Mouse (Mus musculus) left cerebral cortex, adult 2 months (tissue): ENCODE data around the gene Ttc7b. TPM values are rescaled to one million over a fixed set of nuclear protein-coding genes. Genes with fewer than 3 reads are reported as not detected.

ENCODE experiments used
- DNase-seq, 2 experiments: peaks; one replicate each; pipeline ENCODE4 v3.0.0; 2021 to 2022; ENCODE audit warnings: low spot score in 2 of 2, mixed read lengths in 1 of 2; ENCODE audit errors: extremely low spot score in 1 of 2
- H3K27ac ChIP-seq: fragments of 200-600 bp; 2 replicates; pipeline ENCODE4 v1.8.1; 2022
- H3K4me3 ChIP-seq: fragments of 200-600 bp; 2 replicates; pipeline ENCODE4 v1.8.1; 2022
- CTCF ChIP-seq: fragments of 200-600 bp; IDR thresholded peaks from 2 replicates; pipeline ENCODE4 v1.8.1; 2022; ENCODE audit warnings: antibody characterized with exemption, mild to moderate bottlenecking, moderate library complexity
- intact Hi-C: fragments of 180-260 bp; cut with DNase I; formaldehyde crosslinking; loops from one replicate; pipeline ENCODE4 v1.15.1; 2025
- total RNA-seq, 2 experiments: library from RNA; stranded (reverse); gene quantifications; 2 replicates each; pipeline ENCODE4 v1.2.3; 2021

Ttc7b gene
- total RNA-seq, 2 experiments from 2014 or later = 242 to 253 TPM

DNA sequence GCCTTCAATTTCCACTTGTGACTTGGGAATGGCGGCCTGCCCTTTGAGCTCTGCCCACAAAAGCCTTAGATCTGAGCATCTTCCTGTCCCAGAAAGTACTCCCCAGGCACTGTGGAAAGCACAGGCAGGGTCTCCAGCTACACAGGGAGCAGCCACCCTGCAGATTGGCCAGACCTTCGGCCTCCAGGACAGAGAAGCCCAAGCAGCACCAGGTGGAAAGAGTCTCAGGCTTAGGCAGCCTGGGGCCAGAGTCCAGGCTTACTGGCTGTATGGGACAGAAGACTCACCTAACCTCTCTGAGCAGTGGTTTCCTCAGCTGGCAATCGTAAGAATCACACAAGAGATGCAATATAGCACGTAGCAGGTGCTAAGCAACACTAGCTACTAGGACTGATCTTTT lies 17.0 kb downstream of the Ttc7b start:
- no peak overlapping the region; the same call in 1 of the 2 replicates for H3K27ac ChIP-seq
- H3K4me3 ChIP-seq = no peak overlapping the region

DNA sequence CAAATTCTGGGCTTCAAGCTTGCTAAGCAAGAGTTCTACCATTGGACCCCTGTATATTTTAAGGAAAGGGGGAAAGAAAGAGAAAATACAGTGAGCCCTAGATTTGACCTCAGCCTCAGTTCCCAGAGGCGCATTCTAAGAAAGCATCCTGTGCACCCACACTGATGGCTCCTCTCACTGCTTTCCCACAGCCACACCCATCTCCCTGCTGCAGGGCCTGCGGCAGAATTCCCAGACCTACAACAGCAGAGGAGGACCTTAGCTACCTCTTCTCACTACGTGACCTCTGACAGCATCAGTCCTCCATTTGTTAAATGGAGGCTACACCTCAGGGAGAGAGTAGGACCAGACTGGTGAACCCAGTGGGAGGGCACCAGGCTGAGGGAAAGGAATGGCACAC lies 18.1 kb downstream of the Ttc7b start:
- no peak overlapping the region for H3K27ac ChIP-seq
- intact Hi-C loops = no loop called here
- H3K4me3 ChIP-seq = no peak overlapping the region
- DNase-seq = no peak
- no peak for TF ChIP-seq CTCF

More for the DNA sequence above, 17.0 kb downstream of the Ttc7b start:
- DNase-seq = no peak
- no peak for TF ChIP-seq CTCF
- intact Hi-C loops = no loop called here

DNA sequence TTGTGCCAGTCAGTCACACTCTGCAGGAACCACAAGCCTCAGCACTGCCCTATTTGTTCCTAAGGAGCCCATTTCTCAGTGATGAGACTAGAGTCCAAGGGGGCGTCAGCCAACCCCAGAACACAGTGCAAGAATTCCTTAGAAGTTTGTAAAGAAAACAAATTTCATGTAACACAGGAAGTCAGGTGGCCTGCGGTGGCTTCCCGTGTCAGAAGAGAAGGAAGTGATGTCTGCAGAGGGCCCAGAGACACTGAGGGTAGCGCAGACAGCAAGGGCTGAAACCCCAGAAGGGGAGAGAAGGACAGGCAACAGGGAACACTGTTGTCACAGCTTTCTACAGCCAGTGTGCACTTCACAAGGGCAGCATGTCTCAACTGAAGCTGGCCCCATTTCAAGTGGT lies 19.4 kb downstream of the Ttc7b start:
- DNase-seq = no peak
- H3K27ac ChIP-seq = no peak overlapping the region; the same call in 1 of the 2 replicates
- TF ChIP-seq CTCF = no peak
- no peak overlapping the region for H3K4me3 ChIP-seq
- intact Hi-C loops = no loop called here

DNA sequence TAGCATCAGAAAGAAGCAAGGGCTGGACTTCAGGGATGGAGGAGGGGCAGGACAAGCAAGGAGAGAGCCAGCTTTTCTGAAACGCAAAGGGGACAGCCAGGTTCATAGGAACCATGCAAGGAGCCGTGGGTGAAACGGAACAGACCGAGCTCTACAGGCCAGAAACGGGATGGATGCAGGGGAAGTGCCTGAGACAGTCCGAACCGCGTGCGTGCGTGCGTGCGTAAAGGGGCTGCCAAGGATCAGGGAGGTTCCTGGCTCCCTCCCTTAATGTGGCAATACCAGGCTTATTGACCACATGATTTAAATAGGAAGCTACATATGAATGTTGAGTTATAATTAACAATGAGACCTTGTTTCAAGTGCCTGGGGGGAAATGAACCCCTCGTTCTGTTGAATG lies 21.2 kb downstream of the Ttc7b start:
- TF ChIP-seq CTCF = no peak
- no peak for DNase-seq
- intact Hi-C loops = no loop called here
- no peak overlapping the region for H3K4me3 ChIP-seq
- H3K27ac ChIP-seq = no peak overlapping the region

DNA sequence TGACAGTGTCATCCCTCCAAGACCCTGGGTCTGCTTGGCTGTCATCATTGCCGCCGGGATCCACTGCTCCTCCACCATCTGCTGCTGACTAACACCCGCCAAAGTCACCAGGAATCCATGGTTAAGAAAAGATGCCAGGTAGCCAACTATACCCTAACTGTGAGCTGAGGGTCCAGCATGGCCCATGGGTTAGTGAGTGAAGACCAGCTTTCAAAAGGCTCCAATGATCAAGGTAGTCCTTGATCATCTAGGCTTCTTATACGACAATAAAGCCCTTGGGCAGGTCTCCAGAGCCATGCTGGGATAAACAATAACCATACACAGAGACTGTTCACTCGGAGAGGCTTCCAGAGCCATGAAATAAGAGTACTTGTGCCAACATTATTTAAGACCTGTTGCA lies 22.6 kb downstream of the Ttc7b start:
- intact Hi-C loops = no loop called here
- TF ChIP-seq CTCF = no peak
- Histone ChIP-seq H3K4me3 (no peak overlapping the region), H3K27ac (no peak overlapping the region)
- DNase-seq = no peak

DNA sequence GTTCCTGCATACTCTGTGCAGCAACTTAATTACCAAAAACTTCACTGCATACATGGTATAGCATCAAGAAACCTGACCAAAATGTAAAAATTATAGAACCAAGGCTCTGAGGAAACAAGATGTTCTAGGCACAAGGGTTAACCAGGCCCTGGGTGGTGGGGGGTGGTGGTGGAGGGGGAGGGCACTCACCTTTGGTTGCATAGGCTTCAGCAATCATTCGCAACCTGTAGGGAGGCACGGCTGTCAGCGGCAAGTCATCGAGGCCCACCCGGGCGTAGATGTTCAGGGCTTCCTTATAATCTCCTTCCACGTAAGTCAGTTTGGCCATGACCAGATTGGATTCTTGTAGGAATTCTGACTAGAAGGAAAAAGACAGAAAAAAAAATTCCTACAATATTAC lies 25.5 kb downstream of the Ttc7b start:
- no peak for DNase-seq
- no peak overlapping the region for H3K4me3 ChIP-seq
- H3K27ac ChIP-seq = peak overlapping the region; percentile 92; the same call in 1 of the 2 replicates
- intact Hi-C loops = no loop called here
- TF ChIP-seq CTCF = no peak

DNA sequence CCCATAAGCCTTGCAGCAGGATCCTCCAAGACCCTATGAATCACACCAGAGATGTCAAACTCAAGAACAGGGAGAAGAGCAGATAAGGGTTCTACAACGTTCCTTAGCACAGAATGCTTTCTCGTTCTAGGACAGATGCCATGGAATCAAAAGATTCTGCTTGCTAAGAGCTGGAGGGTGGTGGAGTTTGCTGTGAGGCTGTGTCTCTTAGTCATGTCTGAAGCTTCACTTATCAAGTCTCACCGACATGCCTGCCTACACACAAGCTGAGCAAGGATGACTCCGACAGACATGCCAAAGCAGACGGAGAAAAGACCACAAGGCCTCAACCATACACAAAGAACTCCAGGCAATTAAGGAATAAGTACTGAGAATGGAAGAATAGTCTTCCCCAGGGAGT lies 27.4 kb downstream of the Ttc7b start:
- no peak for DNase-seq
- Histone ChIP-seq H3K4me3 (no peak overlapping the region), H3K27ac (peak overlapping the region; percentile 92)
- TF ChIP-seq CTCF = no peak
- intact Hi-C loops = no loop called here

DNA sequence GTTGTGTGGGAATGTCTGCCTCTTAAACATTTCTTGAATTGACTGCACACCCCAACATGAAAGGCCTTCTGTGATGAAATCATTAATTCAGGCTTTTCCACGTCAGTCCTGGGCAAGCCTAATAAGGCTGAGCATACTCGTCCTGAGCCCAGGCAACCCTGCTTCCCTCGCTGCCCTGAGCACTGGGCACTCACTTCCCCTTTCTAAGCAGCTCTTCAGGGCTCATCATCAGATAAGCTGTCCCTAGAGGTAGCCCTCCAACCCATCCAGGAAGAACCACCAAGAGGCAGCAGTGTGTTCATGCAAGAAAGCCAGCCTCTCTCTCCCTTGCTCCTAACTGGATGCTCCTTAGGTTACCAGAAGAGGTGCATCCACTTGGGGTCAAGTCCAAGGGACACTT lies 27.9 kb downstream of the Ttc7b start:
- intact Hi-C loops = no loop called here
- no peak for TF ChIP-seq CTCF
- H3K27ac ChIP-seq = peak overlapping the region; percentile 92
- H3K4me3 ChIP-seq = no peak overlapping the region
- no peak for DNase-seq

DNA sequence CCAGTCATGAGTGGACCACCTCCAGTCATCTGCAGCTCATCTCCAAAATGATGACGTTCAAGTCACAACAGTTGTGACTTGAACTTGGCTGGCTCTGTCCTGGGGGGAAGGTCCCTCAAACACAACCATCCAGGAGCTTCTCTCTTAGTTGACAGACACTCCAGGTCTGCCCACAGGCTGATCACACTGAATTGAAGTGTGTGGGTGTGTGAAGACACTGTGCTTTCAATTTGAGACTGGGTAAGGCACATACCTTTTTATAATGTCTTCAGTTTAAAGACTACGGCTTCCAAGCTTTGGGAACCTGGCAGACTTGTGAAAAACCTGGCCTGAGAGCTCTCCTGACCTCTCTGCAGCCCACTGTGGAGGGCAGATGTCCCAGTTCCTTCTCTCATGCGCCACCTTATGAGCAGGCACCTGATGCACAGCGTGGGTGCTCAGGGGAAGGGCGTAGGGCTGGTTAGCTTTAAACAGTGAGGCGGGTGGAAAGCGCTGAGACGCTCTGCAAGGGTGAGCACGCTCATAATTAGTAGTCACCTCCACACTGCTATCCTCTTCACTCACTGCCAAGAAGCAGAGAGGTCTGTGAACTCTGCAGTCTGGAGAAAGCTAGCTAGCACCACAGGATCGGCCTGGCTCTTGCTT lies 28.5 kb downstream of the Ttc7b start:
- intact Hi-C loops = no loop called here
- DNase-seq = no peak
- peak overlapping the region; percentile 92 for H3K27ac ChIP-seq
- no peak for TF ChIP-seq CTCF
- no peak overlapping the region for H3K4me3 ChIP-seq

DNA sequence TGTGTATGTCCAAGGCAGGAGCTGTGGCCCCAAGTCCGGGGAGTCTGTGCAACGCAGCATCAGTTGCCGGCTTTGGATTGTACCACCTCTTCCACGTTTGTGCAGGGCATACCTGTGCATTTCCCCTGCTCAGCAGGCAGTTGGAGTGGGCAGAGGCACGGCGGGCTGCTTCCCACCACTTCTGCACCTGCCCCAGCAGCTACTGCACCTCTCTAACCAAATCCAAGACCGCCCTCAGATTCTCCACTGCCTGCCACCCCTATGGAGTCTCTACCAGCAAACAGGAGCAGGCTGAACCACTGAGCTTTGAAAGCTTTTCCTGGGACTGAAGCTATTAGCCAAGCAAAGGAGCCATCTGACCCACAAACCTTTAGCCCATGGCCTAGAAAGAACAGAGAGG lies 30.8 kb downstream of the Ttc7b start:
- no peak for DNase-seq
- intact Hi-C loops = no loop called here
- TF ChIP-seq CTCF = no peak
- Histone ChIP-seq H3K27ac (peak overlapping the region; percentile 78), H3K4me3 (no peak overlapping the region)

DNA sequence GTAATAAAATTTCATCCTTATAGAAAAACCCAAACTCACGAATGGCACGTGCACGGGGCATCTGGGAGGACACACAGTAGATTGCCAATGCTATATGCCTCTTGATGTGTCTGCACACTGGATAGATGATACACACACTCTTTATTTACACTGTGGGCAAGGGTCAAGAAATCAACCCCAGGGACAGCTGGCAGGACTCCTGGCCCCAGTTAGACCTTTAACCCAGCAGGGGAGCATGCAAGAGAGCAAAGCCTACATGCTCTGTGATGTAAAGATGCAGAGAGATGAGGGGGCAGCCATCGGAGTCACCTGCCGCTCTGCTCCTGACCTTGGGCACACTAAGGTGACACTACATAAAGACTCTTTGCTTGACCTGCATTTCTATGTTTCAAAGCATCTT lies 32.3 kb downstream of the Ttc7b start:
- DNase-seq = no peak
- intact Hi-C loops = no loop called here
- Histone ChIP-seq H3K27ac (no peak overlapping the region; the same call in 1 of the 2 replicates), H3K4me3 (no peak overlapping the region)
- no peak for TF ChIP-seq CTCF

DNA sequence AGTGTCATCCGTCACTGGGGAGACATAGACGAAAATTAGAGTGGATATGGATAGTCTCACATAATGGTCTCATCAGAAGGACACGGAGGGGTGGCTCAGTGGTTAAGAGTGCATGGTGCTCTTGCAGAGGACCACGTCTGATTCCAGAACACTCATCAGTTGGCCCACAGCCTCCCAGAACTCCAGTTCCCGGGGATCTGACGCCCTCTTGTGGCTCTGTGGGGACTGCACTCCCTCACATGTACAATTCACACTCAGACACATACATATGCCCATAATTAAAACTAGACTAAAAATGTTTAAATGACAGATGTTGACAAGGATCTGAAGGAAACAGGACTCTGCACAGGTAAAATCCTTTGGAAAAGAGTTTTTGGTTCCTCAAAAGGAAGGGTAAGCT lies 34.4 kb downstream of the Ttc7b start:
- intact Hi-C loops = no loop called here
- no peak for DNase-seq
- Histone ChIP-seq H3K27ac (peak overlapping the region; percentile 70; the same call in 1 of the 2 replicates), H3K4me3 (no peak overlapping the region)
- peak; percentile 54 for TF ChIP-seq CTCF

DNA sequence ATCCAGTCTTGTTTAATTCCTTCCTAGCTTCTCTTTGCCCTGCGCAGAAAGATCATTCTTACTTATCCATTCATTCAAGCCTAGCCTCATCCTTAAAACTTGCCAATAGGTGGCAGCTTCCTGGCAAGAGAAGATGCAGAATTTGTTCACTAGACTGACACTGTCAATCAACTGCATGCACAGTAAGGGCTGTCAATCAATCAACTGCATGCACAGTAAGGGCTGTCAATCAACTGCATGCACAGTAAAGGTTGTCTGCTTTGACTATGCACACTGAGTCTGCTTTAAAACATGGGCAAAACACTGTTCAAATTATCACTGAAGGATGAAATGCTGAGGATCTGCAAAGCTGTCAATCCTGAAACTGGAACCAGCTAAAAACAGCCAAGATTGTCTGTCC lies 37.6 kb downstream of the Ttc7b start:
- TF ChIP-seq CTCF = no peak; the same call in none of the 2 replicates
- intact Hi-C loops = loop anchor here (5.0 kb wide), 1 partner anchor 281 kb away; no protein-coding TSS in a partner anchor
- DNase-seq = no peak
- peak overlapping the region; percentile 92 for H3K27ac ChIP-seq
- no peak overlapping the region for H3K4me3 ChIP-seq
